Mouse (Mus musculus) midbrain, embryonic 14.5 days (tissue): Measurements from ENCODE around the gene Cnp. TPM values are rescaled to one million over a fixed set of nuclear protein-coding genes. Genes with fewer than 3 reads are reported as not detected.
A peak's percentile ranks its signal among the peaks of the same experiment; 100 is the strongest.

Experiments
- ATAC-seq: fragments of 200-750 bp; cut with Nextera tagmentation; 2 replicates; pipeline ENCODE4 v1.8.0; 2017; ENCODE audit warnings: moderate number of reproducible peaks, moderate library complexity; ENCODE audit not compliant: low FRiP score, low TSS enrichment
- DNase-seq: peaks from one replicate; pipeline ENCODE4 v3.0.0-alpha.2; 2015
- H3K27ac ChIP-seq: fragments of 300-500 bp; sonication (generic); replicated peaks from 2 replicates; pipeline ENCODE4 v1.5.1; 2014; ENCODE audit warnings: mild to moderate bottlenecking, low read depth, low read length, moderate library complexity
- H3K27me3 ChIP-seq: fragments of 300-500 bp; sonication (generic); 2 replicates; pipeline ENCODE4 v1.6.1; 2014; ENCODE audit warnings: low read length, control low read depth, mixed read lengths; ENCODE audit not compliant: control insufficient read depth, insufficient read depth
- H3K36me3 ChIP-seq: fragments of 300-500 bp; sonication (generic); 2 replicates; pipeline ENCODE4 v1.6.1; 2014; ENCODE audit warnings: low read length, control low read depth; ENCODE audit not compliant: control insufficient read depth, insufficient read depth
- H3K4me1 ChIP-seq: fragments of 300-500 bp; sonication (generic); 2 replicates; pipeline ENCODE4 v1.6.1; 2014; ENCODE audit warnings: mild to moderate bottlenecking, antibody characterized with exemption, low read length, control low read depth; ENCODE audit not compliant: control insufficient read depth, insufficient read depth
- H3K4me2 ChIP-seq: fragments of 300-500 bp; sonication (generic); 2 replicates; pipeline ENCODE4 v1.6.1; 2014; ENCODE audit warnings: mild to moderate bottlenecking, low read length, moderate library complexity
- H3K4me3 ChIP-seq: fragments of 300-500 bp; sonication (generic); replicated peaks from 2 replicates; pipeline ENCODE4 v1.5.1; 2014; ENCODE audit warnings: low read depth, low read length
- H3K9ac ChIP-seq: fragments of 300-500 bp; sonication (generic); replicated peaks from 2 replicates; pipeline ENCODE4 v1.6.1; 2014; ENCODE audit warnings: mild to moderate bottlenecking, low read length, moderate library complexity
- H3K9me3 ChIP-seq: fragments of 300-500 bp; sonication (generic); 2 replicates; pipeline ENCODE4 v1.6.1; 2016; ENCODE audit warnings: low read length, control low read depth, mixed read lengths; ENCODE audit not compliant: control insufficient read depth
- WGBS: fragments of 180-500 bp; shearing (Covaris S2); extraction: QIAGEN DNeasy Blood & Tissue Kit; methylation state at CpG from one replicate; pipeline ENCODE4 v1.1.7; 2014; 5-methylcytosine and 5-hydroxymethylcytosine counted together
- polyA plus RNA-seq: library from polyadenylated mRNA; unstranded; fragments of >200 nt; fragmentation: Nextera tagmentation; extraction: Ambion mirVana; gene quantifications from 2 replicates; pipeline ENCODE4 v1.2.1, GENCODE M21; 2014

The Cnp gene
- 24.8 and 28.7 TPM in 2 replicates for polyA plus RNA-seq

- Histone ChIP-seq H3K4me2 (peak within 1 kb of the TSS; percentile 80), H3K9me3 (no peaks in the 10 kb centered on the region), H3K4me3 (peak within 1 kb of the TSS; percentile 51), H3K36me3 (peaks cover 15% of the 10 kb centered on the region), H3K9ac (peak within 1 kb of the TSS; percentile 56), H3K4me1 (peaks cover 19% of the 10 kb centered on the region), H3K27me3 (peaks cover 5% of the 10 kb centered on the region; the same call in 1 of the 2 replicates), H3K27ac (peak within 1 kb of the TSS; percentile 66)
- ATAC-seq (peak; percentile 50), DNase-seq (peak; percentile 81)
- 3% methylated on average over 47 of the region's 47 CpGs for whole genome bisulfite sequencing
These were observed at the start of gene Cnp for GRCm38 (mm10) chr11:100574708-100575483. Cnp (plus strand) TSS chr11:100574904.

GRCm38 (mm10) chr11:100524987-100525630, 49.6 kb upstream of the Cnp start:
- Histone ChIP-seq H3K4me3 (peak overlapping the region; percentile 90), H3K9me3 (no peaks in the 10 kb centered on the region), H3K27ac (0 out of 2 replicates have a peak overlapping the region, but pooled peaks have one; percentile 5), H3K36me3 (peaks cover 41% of the 10 kb centered on the region), H3K4me1 (peaks cover 25% of the 10 kb centered on the region), H3K9ac (peak overlapping the region; percentile 79), H3K4me2 (peak overlapping the region; percentile 96), H3K27me3 (no peaks in the 10 kb centered on the region)
- 52% methylated on average over 11 of the region's 11 CpGs for WGBS
- DNase-seq (no peak), ATAC-seq (no peak)

GRCm38 (mm10) chr11:100526052-100526816, 48.5 kb upstream of the Cnp start:
- Histone ChIP-seq H3K4me1 (peaks cover 25% of the 10 kb centered on the region), H3K4me2 (peak overlapping the region; percentile 96), H3K27ac (peak overlapping the region; percentile 91; the same call in 1 of the 2 replicates), H3K36me3 (peaks cover 30% of the 10 kb centered on the region), H3K9me3 (no peaks in the 10 kb centered on the region), H3K27me3 (no peaks in the 10 kb centered on the region), H3K4me3 (peak overlapping the region; percentile 90), H3K9ac (peak overlapping the region; percentile 79)
- no peak for ATAC-seq
- DNase-seq: peak; percentile 37
- 3% methylated on average over 15 of the region's 15 CpGs for WGBS

- peaks cover 25% of the 10 kb centered on the region for H3K4me1 ChIP-seq
- H3K27me3 ChIP-seq: no peaks in the 10 kb centered on the region
- under 1% methylated on average over 26 of the region's 26 CpGs for WGBS
- peak overlapping the region; percentile 90 for H3K4me3 ChIP-seq
- no peaks in the 10 kb centered on the region for H3K9me3 ChIP-seq
- ATAC-seq: peak; percentile 58
- H3K27ac ChIP-seq: peak overlapping the region; percentile 91
- H3K36me3 ChIP-seq: peaks cover 22% of the 10 kb centered on the region
- peak; percentile 80 for DNase-seq
- H3K9ac ChIP-seq: peak overlapping the region; percentile 79
- peak overlapping the region; percentile 96 for H3K4me2 ChIP-seq
These were observed 47.6 kb upstream of the Cnp start for GRCm38 (mm10) chr11:100527066-100527457.

- Histone ChIP-seq H3K27ac (peak within 1 kb of the TSS; percentile 91), H3K4me3 (peak within 1 kb of the TSS; percentile 90), H3K27me3 (no peaks in the 10 kb centered on the region), H3K4me2 (peak within 1 kb of the TSS; percentile 96), H3K9ac (peak within 1 kb of the TSS; percentile 79), H3K4me1 (peaks cover 25% of the 10 kb centered on the region), H3K9me3 (no peaks in the 10 kb centered on the region), H3K36me3 (peaks cover 15% of the 10 kb centered on the region)
- ATAC-seq (peak; percentile 99), DNase-seq (peak; percentile 100)
- under 1% methylated on average over 54 of the region's 54 CpGs for WGBS
These were observed 47.0 kb upstream of the Cnp start, which contains the start of gene Acly for GRCm38 (mm10) chr11:100527458-100528374. Acly (minus strand) TSS chr11:100528000.

- Histone ChIP-seq H3K4me1 (peaks cover 25% of the 10 kb centered on the region), H3K4me2 (peak overlapping the region; percentile 96), H3K36me3 (peaks cover 7% of the 10 kb centered on the region), H3K9me3 (no peaks in the 10 kb centered on the region), H3K4me3 (peak overlapping the region; percentile 90), H3K27ac (peak overlapping the region; percentile 87), H3K27me3 (no peaks in the 10 kb centered on the region), H3K9ac (peak overlapping the region; percentile 62)
- WGBS: 24% methylated on average over 19 of the region's 19 CpGs
- ATAC-seq (no peak), DNase-seq (no peak)
These were observed 46.1 kb upstream of the Cnp start for GRCm38 (mm10) chr11:100528375-100529165.

GRCm38 (mm10) chr11:100533871-100534270, 40.8 kb upstream of the Cnp start:
- H3K4me1 ChIP-seq: no peaks in the 10 kb centered on the region
- no peaks in the 10 kb centered on the region for H3K27me3 ChIP-seq
- no peak overlapping the region for H3K4me3 ChIP-seq
- H3K36me3 ChIP-seq: no peaks in the 10 kb centered on the region
- no peak for ATAC-seq
- H3K27ac ChIP-seq: no peak overlapping the region
- no peak overlapping the region for H3K9ac ChIP-seq
- no peak for DNase-seq
- WGBS: 23% methylated on average over 6 of the region's 6 CpGs
- H3K9me3 ChIP-seq: no peaks in the 10 kb centered on the region
- H3K4me2 ChIP-seq: no peak overlapping the region
